Mouse (Mus musculus) gastrocnemius, postnatal 25 days (tissue): ENCODE data around the gene Vrk1. TPM values are rescaled to one million over a fixed set of nuclear protein-coding genes. Genes with fewer than 3 reads are reported as not detected.

Experiments used
- DNase-seq: peaks from one replicate; pipeline ENCODE4 v3.0.0; 2022
- long read RNA-seq, 2 experiments: library from polyadenylated mRNA; stranded (forward); transcript quantifications; one replicate each; pipeline ENCODE4 v2.0.0; 2021
- total RNA-seq, 2 experiments: library from RNA; stranded (reverse); gene quantifications; 1 replicate in 1 of 2; 2 replicates in 1 of 2; pipeline ENCODE4 v1.2.3; 2021

The Vrk1 gene
- total RNA-seq, result 1 to 10 TPM; 3.0 to 3.4 TPM
- long read RNA-seq, experiment 1, partial matches to known transcripts, result 3 of 8 reads
- long read RNA-seq, experiment 1, other reads (novel, unspliced or antisense), result 1 of 8 reads
- long read RNA-seq, experiment 2, partial matches to known transcripts, result 0 of 3 reads
- long read RNA-seq, experiment 2, other reads (novel, unspliced or antisense), result 1 of 3 reads

DNA sequence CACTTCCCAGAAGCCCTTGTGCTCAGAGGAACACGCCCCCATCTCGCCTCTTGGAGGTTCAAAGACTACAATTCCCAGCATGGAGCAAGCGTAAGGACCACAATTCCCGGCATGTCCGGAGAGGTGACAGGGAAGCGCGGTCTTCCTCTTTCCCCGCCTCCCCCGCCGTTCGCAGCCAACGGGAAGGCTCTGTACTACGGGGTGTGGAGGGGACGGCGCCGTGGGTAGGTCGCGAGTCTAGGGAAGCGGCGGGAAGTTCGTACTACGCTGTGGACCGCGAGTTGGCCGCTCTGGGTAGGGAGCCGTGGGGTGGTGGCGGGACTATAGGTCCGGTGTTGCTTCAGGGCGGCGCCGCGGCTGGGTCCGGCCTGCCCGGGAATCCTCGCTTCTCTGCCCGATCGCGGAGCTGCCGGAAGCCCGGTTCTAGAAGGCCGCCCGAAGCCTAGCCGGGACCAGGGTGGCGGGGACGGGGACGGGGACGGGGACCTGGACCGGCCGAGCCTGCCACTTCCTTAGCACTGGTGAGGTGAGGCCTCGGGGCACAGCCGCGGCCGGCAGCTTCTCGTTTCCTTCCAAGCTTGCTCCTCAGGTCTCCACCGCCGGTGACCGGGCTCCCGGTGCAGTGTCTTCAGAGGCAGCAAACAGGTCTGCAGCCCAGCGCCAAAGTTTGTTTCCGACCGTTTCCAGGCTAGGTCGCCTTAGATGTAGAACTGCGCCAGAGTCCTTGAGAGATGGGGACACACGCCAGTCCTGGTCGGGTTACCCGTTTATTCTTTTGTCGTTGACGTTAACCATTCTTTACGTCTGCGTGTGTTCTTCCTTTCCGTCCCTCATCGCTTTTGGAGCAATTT is at the start of gene Vrk1:
Gene Vrk1 (plus strand): TSS at position 164 of the 851 bp plus-strand sequence.
- peak; percentile 98 for DNase-seq

DNA sequence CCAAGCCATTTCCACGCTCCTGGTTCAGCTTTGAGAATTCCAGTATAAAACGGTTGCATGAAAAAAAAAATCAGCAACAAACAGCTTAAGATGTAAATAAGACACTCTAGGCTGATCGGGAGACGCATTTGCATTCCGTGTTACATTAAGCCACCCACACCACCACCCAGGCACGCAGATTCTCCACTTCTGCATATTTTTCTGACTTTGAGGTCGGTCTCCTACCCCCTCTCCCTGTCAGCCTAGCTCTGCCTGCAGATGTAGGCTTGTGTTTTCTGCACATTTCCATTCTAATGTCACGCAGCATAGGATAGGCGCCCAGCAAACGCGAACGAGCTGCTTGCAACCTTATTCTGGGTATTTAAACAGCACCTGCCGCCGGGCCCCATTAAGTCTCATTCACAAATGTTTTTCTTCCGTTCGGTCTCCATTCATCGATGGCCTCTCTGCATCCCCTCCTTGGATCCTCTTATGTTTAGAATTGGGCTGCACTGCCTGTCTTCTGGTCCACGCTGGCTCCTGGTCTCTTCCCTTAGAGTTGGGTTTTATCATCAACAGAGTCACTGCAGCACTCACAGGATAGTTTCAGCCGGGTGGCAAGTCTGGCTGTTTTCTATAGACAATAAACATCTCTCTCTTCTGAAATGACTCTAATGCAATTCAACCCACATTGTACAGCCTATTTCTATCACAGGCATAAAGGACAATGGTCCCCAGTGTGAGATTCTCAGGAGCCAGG is 49.3 kb upstream of the Vrk1 start:
- DNase-seq, result no peak

DNA sequence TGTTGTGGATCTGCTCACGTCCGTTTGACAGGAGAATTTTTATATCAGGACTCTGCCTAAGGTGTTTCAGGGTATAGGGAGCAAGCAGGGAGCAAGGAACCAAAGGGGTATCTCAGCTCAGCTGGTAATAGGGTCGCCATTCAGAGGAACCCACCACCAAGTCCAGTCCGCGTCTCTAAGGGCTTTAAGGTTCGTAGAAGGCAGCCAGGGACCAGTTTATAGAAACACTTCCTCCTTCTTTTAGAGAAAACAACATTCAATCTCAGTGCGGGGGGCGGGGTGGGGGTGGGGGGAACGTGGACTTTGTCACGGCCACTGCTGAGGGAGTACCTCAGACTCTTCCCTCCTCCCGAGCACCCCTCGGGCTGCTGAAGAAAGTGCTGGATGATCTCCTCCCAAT is 48.4 kb upstream of the Vrk1 start:
- DNase-seq, result no peak

DNA sequence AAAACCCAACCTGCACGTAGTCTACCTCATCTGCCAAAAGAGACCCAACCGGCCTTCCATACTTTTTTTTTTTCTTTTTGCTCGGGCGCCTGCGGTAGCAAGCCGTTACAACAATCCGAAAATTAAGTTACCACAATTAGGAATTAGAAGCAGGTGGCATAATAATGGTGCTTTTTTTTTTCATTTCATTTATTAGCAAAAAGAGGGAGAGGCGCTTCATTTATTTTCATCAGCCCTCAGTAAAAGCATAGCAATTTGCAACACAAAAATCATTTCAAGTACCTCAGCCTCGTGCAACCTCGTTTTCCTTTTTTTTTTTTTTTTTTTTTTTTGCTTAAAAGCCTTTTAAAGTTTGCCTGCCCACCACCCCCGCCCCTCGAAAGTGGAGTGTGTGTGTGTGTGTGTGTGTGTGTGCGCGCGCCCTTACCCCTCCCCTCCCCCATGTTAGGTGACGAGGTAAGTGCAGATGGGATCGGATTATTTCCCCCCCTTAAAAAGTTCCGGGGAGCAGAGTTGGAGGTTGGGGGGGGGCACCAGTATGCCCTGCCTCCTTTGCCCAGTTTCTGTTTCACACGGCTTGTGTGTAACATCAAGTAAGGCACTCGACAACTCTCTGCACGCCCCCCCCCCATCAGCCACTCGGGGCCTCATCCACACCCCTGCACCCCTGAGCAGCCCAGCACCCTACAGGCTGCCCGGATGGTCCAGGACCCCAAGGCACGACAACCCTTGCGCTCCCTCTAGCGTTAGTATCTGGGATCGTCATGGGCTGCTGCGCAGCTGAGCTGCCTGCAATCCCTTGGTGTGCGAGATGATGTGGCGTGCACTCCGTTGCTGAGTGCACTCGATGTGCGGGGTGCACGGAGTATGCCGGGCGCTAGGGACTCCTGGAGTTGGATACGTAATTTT is 47.7 kb upstream of the Vrk1 start:
- DNase-seq, result peak; percentile 79

DNA sequence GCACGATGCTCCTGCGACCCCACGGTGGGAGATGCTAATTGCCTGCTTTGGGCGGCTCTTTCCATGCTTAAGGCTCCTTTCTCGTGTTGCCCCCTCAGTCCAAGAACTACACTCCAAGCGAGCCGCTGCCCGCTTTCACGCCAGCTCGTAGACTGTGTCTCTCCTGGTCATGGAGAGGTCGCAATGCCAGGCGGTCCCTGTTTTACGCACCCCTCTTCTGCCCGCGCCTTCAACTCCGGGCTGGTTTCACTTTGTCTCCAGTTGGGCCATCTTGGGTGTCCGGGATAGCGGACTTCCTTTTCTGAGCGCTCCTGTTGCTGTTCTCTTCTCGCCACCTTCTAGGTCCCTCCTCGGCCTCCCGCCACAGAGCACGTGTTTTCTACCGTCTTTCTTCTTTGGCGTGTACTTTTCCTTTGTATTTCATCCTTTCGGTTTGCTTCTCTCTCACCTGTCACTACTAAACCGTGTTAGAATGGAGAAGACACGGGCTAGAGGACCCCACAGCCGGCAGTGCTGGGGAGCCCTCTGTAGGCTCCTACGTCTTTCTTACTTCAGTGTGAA is 46.9 kb upstream of the Vrk1 start:
- DNase-seq, result no peak

DNA sequence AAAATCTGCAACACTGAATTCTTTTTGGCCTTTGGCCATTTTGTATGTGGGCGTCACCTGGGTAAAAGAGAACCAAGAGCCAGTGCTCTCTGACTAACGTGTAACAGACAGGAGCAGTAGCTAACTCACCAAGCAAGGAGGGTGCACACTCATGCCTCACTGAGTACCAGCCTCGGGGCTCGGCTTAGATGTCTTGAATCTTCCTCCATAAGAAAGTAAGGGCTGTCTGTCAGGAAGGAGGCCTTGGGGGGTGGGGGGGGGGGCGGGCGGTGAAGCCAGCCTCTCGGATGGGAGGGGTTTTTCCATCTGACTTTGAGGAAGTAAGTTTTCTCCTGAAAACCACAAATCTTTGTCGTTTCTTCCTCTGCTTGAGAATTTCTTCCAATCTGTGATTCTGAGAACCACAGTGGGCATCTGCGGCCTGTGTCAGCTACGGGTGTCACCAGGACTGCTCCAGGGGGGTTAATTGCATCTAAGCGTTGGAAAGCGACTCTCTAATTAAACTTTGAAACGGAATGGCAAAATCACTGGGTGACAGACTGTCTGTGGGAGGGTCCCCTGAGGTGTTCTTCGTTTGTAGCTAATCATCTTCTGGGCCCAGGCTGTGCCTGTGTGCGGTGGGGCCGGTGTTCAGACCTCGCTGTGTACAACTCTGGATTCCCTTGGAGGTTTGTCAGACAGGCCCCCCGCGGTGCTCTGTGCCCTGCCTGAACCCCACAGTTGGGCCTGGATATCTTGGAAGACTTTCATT is 43.0 kb upstream of the Vrk1 start:
- DNase-seq, result no peak

DNA sequence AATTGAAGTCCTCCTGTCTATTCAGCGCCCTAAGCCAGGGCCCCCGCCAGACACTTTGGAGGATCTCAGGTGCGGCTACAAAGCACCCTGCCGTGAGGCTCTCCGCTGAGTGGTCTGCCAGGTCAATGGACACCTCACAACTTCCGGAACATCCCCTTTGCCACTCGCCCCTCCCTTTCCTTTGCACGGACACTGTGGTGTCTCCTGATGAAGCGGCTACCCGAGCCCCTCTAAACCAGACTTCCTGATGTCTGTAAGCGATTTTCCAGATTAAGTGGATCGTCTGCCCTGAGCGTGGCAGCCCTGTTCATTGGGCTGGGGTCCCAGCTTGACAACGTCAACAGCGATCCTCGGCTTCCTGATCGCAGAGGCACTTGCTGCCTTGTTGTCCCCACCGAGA is 42.2 kb upstream of the Vrk1 start:
- no peak for DNase-seq

DNA sequence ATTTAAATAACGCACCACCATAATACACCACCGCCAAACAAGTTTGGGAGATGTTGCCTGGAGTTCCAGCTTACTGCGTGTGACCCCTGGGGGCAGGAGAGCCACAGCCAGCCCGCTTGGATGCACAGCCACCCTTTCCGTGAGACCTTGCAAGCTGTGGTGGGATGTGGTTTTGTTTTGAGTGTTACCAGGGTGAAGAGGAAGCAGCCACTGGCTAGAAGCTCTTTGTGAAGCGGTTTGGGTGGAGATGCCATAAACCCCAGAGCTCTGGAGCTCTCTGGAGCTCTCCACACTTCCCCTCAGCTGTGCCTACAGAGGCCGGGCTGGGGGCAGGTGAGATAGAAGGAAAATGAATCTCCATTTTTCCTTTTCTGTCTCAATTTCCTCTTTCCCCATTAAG is 38.8 kb upstream of the Vrk1 start:
- DNase-seq, result no peak

DNA sequence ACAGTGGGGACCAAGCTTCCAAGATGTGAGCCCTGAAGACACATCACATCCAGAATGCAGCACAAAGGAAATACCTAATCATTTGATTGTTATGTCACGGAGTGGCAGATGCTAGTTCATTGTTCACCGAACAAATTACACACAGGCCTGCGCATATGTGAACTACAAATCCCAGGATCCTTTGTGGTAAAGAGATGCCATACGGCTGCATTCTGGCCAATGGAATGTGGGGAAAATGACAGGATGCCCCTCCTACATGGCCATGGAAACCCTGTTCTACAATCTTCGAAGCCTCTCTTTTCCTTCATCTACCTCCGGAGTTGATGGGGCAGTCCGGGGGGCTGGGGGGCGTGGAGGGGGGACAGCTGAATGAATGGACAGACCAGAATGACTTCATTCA is 37.4 kb upstream of the Vrk1 start:
- no peak for DNase-seq

DNA sequence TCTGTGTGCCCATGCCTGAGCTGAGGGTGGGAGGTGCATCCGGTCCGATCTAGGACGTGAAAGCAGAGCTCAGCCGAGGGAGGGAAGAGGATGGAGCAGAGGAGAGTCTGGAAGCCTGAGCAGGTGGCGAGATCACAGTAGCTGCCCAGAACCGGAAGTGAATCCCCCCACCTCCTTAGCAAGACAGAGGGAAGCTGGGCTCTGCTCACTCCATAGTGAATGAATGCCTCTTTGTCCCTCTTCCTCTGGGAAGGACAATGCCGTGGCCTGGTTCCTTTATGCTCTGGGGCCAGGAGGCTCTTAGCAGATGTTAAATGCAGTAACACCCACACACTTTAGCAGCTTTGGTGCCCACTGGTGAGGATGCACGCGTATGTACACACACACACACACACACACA is 36.3 kb upstream of the Vrk1 start:
- DNase-seq, result no peak

DNA sequence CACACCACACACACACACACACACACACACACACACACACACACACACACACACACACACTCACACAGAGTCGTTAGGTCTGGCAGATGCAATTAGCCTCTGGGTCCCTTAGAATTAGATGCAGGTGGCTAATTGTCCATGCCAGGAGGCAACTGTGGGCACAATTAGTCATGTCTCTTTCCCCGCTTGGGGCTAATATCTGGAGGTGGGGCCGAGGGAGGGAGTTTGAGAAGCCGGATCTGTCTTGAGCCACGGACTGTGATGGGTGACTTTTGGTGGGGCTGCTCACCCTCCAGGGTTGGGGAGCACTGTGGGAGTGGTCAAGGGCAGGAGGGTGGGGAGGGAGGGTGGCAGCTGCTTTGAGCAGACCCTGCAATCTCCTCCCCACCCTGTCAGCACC is 35.9 kb upstream of the Vrk1 start:
- DNase-seq, result no peak

DNA sequence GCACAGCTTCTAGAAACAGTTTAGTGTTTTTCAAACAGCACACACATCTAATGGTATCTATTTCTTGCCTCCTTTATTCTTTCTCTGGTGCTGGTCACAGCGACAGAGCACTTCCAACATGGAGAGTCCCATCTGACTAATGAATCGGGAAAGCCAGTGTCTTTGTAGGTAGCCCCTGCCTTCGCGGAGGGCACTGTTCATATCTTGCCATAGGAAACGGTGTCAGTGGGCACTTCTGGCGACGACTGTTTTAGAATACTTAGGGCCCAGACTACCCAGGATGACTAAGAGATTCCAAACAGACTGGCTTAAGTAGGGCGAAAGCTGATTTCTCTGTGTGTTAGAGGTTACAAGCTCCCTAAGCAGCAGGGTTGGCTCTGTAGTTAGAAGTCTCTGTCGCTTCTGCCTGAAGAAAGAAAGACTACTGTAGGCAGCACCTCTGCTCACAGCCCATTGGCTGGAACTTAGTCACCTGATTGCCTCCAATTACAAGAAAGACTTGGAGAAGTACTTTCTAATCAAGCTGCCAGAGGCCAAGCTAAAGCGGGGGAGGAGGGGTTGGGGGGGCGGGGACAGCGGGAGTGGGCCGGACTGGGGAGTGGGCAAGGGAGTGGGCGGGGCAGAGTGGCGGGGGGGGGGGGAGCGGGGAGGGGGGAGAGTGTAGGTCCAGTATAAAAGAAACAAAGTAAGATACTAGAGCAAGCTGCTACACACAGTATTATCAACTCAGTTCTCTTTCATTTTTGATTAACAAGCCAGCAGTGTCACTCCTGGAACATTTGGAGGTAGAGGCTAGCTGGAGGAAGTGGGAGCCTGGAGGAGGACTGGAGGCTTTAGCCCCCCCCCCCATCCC is 28.7 kb upstream of the Vrk1 start:
- DNase-seq, result no peak

DNA sequence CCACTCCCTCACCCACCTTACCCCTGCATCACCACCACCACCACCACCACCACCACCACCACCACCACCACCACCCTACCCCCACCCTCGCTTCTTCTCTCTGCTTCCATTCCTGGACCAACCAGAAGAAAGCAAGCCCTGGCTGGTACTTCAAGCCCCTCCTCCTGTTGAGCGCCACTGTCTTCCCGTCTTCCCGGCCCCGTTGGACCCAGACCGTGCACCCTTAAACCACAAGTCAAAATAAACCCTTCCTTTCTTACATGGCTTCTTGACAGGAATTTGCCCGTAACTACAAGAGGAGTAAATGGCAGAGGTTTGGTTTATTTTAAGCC is 28.1 kb upstream of the Vrk1 start:
- no peak for DNase-seq

DNA sequence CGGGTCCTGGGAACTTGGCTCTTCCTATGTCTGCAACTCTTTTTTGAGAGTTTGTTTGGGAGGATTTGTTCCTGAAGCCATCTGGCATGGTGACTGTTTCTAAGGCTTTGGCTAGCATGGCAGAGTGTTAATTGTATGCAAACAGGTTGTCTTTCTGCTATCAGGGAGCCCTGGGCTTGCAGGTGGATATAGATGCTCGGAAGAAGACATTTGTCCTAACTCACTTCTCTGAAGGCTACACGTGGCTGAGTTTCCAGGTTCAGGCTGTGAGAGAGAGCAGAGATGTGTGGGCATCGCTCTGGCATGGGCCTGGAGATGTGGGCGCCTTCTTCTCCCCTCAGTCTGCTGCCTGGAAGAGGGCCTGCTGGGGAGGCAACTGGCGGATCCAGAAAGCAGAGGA is 27.4 kb upstream of the Vrk1 start:
- DNase-seq, result no peak

DNA sequence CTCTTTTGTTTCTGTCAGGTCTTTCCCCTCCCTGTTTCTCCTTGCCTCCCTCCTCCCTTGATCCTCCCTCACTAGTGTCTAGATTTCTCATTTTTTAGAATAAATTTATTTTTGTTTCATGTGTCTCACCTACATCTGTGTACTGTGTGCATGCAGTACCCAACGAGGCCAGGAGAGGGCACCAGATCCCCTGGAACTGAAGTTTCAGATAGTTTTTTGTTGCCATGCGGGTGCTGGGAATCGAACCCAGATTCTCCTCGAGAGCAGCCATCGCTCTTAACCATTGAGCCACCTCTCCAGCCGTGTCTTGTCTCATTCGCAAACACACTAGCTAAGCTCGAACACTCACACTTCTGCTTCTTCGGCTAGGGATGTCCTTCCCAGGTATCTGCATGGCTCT is 26.5 kb upstream of the Vrk1 start:
- DNase-seq, result no peak

DNA sequence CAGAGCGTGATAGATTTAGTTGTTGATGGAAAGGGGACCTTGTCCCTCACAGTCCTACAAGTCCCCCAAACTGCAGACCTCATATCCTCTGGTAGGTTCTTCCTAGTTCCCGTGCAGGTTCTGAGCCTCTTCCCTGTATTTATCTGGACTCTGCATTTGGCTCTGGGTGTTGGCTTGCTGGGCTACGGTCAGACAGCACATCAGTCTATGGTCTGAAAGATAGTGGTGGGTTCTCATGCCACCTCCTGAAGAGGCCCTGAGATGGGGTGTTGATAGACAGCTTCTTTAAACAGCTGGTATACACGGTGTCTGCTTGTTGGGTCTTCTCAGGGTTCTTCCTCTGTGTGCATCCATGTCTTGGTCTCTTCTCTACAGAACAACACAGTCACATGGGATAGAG is 21.6 kb upstream of the Vrk1 start:
- DNase-seq, result no peak

DNA sequence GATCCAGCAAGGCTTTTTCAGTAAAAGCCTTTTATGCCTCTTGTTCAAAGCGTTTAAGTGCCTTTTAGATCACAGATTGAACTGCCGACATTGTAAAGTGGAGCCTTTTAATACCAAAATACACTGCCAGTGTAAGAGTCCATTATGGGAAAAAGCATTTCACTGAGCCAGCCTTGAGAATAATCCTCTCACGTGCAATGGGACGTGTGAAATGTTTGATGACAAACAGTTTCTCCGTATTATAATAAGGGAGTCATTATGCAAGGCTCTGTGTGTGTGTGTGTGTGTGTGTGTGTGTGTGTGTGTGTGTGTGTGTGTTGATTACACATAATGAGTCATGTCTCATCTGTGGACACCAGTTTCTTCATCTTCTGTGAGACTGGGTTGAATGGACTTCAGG is 17.3 kb upstream of the Vrk1 start:
- no peak for DNase-seq

DNA sequence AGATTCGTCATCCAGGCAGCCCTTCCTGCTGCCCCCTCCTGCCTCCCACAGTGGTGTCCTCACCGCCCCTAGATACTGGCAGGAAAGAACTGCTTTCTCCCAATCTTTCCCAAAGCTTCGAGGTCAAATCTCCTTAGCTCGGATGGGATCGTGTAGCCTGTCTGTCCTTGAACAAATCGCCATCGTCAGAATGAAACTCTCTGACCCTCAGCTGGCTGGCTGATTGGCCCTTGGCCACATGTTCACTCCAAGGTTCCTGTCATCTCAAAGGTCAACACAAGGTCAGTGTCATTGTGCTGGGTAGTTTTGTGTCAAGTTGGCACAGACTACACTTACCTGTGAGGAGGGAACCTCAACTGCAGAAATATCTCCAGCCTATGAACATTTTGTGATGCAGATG is 16.7 kb upstream of the Vrk1 start:
- DNase-seq, result no peak

DNA sequence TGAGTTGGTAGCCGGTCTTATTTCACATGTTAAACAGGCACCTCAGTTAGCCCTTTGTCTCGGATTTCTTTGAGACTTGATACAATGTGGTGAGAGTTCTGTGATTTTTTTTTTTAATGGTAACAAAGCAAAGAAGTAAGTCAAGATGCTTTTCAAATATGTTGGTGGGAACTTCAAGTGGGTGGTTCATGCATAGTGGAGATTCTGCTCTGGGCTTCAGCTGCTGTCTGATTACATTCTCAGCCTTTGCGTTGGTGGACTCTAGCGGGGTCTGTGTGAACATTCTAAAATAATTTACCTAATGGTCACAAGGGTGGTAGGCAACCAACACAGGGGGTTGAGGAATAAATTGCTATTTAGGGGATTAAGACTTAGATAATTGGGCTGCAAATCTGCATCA is 14.1 kb upstream of the Vrk1 start:
- no peak for DNase-seq

DNA sequence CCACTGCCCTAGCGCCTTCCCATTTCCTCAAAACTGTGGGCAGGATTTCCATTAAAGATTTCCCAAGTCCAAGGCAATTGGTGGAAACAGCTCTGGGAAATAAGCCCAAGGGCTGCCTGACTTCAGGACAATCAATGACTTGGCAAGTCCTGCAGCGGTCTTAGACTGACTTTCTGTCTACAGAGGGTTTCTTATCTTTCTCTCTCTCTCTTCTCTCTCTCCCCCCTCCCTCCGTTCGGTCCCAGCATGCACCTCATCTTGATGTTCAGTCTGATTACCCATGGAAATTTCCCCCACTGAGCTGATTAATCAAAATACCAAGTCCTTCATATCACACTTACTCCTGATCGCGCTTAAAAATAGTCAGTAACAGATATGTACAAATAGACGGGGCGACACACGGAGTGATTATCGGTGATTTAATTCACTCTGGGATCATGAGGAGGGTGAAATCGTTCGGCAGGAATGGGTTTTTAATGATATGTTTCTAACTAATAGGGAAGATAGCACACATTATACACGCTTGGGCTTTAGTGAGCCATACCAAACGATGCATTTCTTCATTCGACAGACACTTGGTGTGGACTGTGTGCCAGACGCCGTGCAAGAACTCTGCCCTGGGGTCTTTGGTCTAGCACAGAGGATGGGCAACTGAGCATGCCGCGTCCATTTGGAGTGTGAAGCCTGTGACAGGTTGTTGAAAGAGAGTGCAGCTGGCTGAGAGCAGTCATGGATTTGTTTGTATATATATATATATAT is 12.8 kb upstream of the Vrk1 start:
- DNase-seq, result no peak
